Mouse (Mus musculus) monocyte, adult 2 months (primary cell): ENCODE data around the gene Slc17a7.
"Not testable (repeated sequence)": the region's sequence is repeated elsewhere in the genome, so short reads cannot be mapped to it uniquely, and the experiment has no call there.

Source experiments
- DNase-seq, 2 experiments: peaks; one replicate each; pipeline ENCODE4 v3.0.0; 2022; ENCODE audit warnings: low spot score in 2 of 2, low read depth in 1 of 2

The Slc17a7 gene

DNA sequence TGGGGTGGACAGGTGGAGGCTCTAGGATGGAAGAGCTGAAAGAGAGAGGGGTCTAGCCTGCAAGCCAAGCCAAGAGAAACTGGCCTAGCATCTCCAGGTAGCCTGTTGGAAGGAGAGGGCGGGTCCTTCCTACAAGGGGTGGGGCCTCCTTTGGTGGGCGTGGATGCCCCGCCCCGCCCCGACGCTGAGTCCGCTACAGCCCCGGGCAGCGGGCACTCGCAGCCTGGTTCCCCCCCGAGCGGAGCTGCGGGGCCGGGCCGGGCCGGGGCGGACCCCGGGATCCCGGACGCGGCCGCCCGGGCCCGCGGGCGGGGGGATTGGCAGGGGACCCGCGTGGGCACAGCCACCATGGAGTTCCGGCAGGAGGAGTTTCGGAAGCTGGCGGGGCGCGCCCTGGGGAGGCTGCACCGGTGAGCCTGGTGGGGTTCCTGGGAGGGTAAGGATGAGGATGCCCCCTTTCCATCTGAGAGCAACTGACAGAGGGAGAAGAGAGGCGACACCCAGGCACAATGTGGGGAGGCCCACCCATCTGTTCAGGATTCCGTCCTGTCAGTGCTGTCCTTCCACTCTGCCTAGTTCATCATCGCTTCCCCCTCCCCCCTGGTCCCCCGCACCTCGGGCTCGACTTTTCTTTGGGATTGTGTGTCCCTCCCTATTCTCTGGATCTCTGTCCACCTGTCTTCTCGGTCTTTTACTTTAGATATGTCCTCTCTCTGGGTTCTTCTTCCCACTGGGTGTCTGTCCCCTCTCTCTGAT lies at the start of gene Slc17a7:
Slc17a7 (plus strand) TSS at position 215 of the 756 bp plus-strand sequence.
- DNase-seq, result no peak

- DNase-seq, result no peak
Observed at GRCm38 (mm10) chr7:45117566-45117965, 46.2 kb upstream of the Slc17a7 start.

GRCm38 (mm10) chr7:45118336-45118735 lies 45.4 kb upstream of the Slc17a7 start:
- DNase-seq, result no peak

GRCm38 (mm10) chr7:45119780-45120709 lies 43.7 kb upstream of the Slc17a7 start:
- DNase-seq, result no peak

GRCm38 (mm10) chr7:45121404-45121803 lies 42.3 kb upstream of the Slc17a7 start:
- DNase-seq, result no peak

GRCm38 (mm10) chr7:45121966-45122365 lies 41.8 kb upstream of the Slc17a7 start:
- no peak for DNase-seq

DNA sequence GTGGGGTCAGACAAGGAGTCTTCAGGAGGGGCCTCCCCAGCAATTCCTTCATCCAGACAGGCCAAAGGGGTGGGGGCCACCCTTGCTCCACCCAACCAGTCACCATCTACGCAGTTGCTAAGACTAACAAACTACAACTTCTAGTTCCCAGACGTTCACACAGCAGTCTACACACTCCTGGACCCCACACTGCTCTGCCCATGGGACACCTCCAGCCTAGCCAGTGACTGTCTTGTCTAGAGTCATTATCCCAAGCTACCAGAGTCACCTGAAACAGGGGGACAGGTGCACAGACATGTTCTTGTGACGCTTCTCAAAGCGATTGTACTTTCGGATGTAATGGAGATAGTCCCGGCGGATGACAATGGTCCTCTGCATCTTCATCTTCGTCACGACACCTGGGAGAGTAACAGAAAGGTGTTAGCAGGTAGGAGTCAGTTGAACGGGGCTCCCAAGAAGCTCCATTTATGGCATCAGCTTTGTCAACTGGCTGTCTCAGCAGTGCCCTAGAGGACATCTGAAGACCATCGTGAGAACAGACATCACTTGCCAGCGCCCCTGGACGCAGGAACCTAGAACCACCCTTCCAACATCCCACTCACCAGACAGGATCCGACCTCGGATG lies 41.1 kb upstream of the Slc17a7 start:
- DNase-seq, result no peak

DNA sequence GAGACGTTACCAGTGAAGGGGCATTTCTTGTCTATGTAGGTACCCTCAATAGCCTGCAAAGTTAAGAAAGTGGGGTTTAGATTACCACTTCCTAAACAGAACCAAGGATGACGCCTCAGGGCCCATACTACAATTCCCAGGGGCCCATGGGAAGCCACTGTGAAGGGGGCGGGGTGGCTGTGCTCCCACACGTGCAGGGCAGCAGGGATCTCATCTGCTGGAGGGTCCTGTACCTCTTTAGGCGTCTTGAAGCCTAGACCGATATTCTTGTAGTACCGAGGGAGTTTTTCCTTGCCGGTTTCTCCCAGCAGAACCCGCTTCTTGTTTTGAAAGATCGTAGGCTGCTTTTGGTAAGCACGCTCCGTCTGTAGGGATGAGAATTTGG lies 40.6 kb upstream of the Slc17a7 start:
- DNase-seq, result no peak

DNA sequence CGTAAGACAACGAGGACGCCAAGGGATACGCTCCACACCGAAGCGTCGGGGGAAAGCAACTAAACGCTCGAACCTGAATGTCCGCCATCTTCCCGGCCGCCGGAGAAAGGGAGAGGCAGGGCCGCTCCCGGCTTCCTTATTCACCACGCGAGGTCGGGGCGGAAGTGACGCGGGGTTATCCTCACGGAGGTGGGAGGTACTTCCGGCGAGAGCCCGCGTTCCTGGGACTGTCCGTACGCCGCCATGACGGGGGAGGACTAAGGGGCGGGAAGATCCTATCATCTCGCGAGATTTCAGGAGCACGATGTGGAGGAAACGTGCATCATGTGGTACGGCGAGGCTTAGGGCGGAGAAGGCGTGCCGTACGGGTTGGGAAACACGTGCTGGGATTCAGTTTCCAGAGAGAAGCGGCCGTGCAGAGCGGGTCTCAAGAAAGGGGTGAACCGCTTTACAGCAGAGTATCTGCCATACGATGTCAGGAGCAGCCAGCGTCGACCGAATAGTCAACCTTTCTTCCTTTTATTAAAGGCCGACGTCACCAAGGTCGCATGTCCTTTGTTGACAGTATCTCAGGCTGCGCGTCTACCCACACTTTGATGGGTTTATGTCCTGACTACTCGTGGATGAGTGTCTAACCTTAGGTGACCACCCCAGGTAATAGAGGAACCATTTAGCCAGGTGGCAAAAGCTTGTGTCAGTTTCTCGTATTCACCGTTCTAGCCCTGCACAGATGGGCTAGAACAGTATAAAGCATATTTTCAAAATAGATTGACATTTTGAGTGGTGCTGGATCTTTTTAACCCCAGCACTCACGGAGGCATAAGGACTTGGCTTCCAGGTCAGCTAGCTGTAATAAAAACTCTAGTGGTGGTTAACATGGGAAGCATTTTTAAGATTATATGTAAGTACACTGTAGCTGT lies 39.3 kb upstream of the Slc17a7 start, which contains the start of gene Rps11:
Rps11 (minus strand) TSS at position 216 of the 920 bp plus-strand sequence.
- peak; percentile 98 to 99 for DNase-seq

DNA sequence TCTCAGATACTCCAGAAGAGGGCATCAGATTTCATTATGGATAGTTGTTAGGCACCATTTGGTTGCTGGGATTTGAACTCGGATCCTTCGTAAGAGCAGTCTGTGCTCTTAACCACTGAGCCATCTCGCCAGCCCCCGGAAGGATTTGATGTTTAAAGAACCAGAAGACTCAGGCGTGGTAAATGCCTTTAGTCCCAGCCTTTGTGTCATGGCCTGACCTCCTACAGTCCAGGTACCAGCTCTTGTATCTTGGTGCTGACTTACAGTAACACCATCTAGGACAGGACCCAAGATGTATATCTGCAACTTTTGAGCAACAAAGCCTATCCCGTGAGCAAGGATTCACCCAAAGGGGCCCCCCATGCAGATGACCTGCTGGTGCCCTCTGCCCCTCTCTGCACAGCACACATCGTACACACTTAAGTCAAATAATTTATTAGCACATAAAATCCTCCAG lies 38.6 kb upstream of the Slc17a7 start:
- no peak for DNase-seq

GRCm38 (mm10) chr7:45125649-45126048 lies 38.1 kb upstream of the Slc17a7 start:
- DNase-seq, result not testable (repeated sequence)

DNA sequence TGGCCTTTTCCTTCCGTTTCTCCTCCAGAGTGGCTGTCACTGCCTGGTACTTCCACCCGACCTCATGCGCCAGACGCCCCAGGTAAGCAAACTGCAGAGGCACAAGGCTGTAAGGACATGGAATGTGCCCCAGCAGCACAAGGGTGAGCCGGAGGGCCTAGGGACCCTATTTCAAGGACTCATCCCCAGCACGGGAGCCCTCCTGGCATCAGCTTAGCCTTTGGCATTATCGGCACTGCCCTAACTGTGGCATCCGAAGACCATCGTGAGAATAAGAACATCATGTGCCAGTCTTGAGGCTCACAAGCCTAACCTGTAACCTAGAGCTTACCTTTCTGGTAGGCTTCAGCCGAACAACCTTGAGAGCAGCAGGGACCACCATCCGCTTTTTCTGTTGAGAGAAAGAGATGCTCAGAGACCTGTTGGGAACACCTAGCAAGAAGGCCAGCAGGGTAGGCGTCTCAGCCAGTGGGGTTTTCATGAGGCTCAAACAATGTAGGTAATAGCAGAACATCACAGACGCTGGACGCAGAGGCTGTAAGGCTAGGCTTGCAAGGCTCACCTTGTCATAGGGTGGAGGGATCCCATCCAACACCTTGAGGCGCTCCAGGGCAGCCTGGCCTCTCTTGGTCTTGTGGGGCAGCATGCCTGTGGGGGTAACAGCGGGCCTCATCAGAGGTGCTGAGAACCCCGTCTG lies 37.5 kb upstream of the Slc17a7 start:
- DNase-seq, result no peak

DNA sequence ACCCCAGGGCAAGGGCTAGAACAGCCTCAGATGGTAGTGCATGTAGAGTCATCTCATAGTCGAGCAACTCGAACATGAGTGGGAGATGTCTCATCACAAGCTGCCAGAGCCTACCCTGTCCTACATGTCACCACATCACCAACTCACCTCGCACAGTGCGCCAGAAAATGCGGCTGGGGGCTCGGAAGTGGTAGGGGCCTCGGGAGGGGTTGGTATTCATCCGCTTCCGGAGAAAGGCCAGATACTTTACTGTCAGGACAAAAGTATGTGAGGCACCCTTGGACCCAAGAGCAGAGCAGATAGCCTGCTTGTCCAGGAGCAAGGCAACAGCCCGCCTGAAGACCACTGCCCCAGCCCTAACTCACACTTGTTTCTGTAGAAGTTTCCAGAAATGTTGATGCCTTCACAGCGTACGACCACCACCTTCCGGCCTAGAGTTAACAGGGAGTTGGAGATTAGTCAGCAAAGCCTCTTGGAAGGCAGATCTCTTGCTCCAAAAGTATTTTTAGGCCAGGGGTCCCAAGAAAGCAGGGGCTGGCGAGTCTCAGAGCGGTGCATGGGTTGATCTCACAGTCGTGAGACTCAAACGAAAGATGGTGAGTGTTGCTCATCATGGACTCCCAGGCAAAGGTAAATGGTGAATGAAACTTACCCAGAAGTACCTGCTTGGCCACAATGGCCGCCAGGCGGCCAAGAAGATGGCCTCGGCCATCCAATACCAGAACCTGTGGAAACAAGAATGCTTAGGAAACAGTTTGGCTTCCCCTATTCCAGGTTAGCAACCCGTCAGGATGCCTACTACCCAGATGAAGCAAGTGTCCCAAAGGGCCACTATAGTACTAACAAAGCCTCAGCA lies 36.7 kb upstream of the Slc17a7 start:
- no peak for DNase-seq

GRCm38 (mm10) chr7:45127700-45128224 lies 36.0 kb upstream of the Slc17a7 start:
- DNase-seq, result no peak

DNA sequence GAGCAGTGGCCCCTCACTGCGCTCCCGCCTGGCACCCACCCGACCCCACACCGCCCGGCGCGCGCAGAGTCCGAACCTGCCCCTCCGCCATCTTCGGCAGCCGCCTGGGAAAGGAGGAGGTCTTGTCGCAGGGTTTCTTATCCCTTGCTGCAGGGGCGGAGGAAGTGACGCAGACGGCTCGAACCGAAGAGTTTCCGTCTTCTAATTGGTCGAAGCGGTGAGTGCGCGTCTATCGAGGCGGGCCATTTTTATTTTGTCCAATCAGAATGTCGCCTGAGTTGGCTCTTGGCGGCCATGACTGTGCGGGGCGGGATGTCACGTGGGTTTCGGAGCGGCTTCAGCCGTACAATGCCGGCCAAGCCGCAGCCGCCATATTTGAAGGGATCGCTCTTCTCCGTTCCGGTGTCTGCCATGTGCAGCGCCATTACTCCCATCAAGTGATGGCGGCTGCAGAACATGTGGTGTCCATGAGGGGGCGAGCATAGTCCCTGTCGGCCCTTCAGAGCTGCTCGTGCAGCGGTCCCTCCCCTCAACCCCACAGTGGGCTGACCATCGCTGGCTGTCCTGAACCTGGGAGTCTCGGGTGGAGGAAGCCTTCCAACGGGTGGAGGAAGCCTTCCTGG lies 35.0 kb upstream of the Slc17a7 start, which contains the start of gene Rpl13a:
Rpl13a (minus strand) TSS at position 138 of the 623 bp plus-strand sequence.
- DNase-seq, result peak; percentile 98

GRCm38 (mm10) chr7:45129318-45129717 lies 34.4 kb upstream of the Slc17a7 start:
- DNase-seq, result no peak

GRCm38 (mm10) chr7:45129776-45130512 lies 33.8 kb upstream of the Slc17a7 start:
- DNase-seq, result no peak
